Mouse (Mus musculus) liver, embryonic 16.5 days (tissue): ENCODE data around the gene Fam117b. TPM values are rescaled to one million over a fixed set of nuclear protein-coding genes. Genes with fewer than 3 reads are reported as not detected.

Experiments used
- ATAC-seq: fragments of 200-750 bp; cut with Nextera tagmentation; 2 replicates; pipeline ENCODE4 v1.8.0; 2017; ENCODE audit warnings: low read depth, mild to moderate bottlenecking, moderate number of reproducible peaks, moderate library complexity
- H3K27ac ChIP-seq: fragments of 300-500 bp; sonication (generic); 2 replicates; pipeline ENCODE4 v1.5.1; 2014; ENCODE audit warnings: mild to moderate bottlenecking, low read length
- H3K27me3 ChIP-seq: fragments of 300-500 bp; sonication (generic); 2 replicates; pipeline ENCODE4 v1.6.1; 2014; ENCODE audit warnings: low read depth, low read length, mixed read lengths; ENCODE audit not compliant: control insufficient read depth, insufficient read depth
- H3K36me3 ChIP-seq: fragments of 300-500 bp; sonication (generic); 2 replicates; pipeline ENCODE4 v1.6.1; 2014; ENCODE audit warnings: mild to moderate bottlenecking; ENCODE audit not compliant: control insufficient read depth, insufficient read depth
- H3K4me1 ChIP-seq: fragments of 300-500 bp; sonication (generic); 2 replicates; pipeline ENCODE4 v1.6.1; 2014; ENCODE audit warnings: low read depth, low read length, mixed read lengths; ENCODE audit not compliant: control insufficient read depth
- H3K4me2 ChIP-seq: fragments of 300-500 bp; sonication (generic); 2 replicates; pipeline ENCODE4 v1.6.1; 2014; ENCODE audit warnings: low read depth, low read length, mixed read lengths
- H3K4me3 ChIP-seq: fragments of 300-500 bp; sonication (generic); 2 replicates; pipeline ENCODE4 v1.5.1; 2014; ENCODE audit warnings: low read depth, mild to moderate bottlenecking, low read length
- H3K9ac ChIP-seq: fragments of 300-500 bp; sonication (generic); 2 replicates; pipeline ENCODE4 v1.6.1; 2014; ENCODE audit warnings: low read depth, low read length
- H3K9me3 ChIP-seq: fragments of 300-500 bp; sonication (generic); replicated peaks from 2 replicates; pipeline ENCODE4 v1.6.1; 2016; ENCODE audit warnings: low read length; ENCODE audit not compliant: control insufficient read depth
- WGBS: fragments of 180-500 bp; shearing (Covaris S2); extraction: QIAGEN DNeasy Blood & Tissue Kit; methylation state at CpG from one replicate; pipeline ENCODE4 v1.1.7; 2014; ENCODE audit not compliant: insufficient replicate concordance; 5-methylcytosine and 5-hydroxymethylcytosine counted together
- polyA plus RNA-seq: library from polyadenylated mRNA; unstranded; fragments of >200 nt; fragmentation: Nextera tagmentation; extraction: Ambion mirVana; gene quantifications from 2 replicates; pipeline ENCODE4 v1.2.1, GENCODE M21; 2015

Gene Fam117b
- polyA plus RNA-seq, 1 experiment from 2014 or later = 1.1 TPM

DNA sequence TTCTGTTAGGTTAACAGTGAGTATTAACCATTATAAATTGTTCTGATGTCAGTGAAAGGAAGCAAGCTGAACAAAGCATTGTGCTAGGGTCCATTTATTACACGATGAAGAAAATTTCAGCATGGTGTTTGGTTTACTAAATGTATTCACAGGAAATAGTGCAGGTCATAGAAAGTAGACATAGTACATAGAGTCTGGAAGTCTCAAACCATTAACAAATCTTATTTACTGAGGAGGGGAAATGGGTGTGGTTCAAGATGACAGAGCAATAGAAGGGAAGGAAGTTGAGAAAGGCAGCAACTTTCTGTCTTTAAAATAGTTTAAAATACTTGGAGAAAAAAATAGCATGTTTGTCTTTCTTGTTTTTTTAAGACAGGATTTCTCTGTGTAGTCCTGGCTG lies 10.4 kb downstream of the Fam117b start:
- Histone ChIP-seq H3K9ac (no peak overlapping the region), H3K4me3 (no peak overlapping the region), H3K9me3 (no peaks in the 10 kb centered on the region), H3K27ac (no peak overlapping the region), H3K4me1 (peaks cover 1% of the 10 kb centered on the region; the same call in 1 of the 2 replicates), H3K4me2 (no peak overlapping the region), H3K36me3 (no peaks in the 10 kb centered on the region), H3K27me3 (no peaks in the 10 kb centered on the region)
- ATAC-seq = no peak
- 26% methylated on average over 1 of the region's 1 CpGs for WGBS

DNA sequence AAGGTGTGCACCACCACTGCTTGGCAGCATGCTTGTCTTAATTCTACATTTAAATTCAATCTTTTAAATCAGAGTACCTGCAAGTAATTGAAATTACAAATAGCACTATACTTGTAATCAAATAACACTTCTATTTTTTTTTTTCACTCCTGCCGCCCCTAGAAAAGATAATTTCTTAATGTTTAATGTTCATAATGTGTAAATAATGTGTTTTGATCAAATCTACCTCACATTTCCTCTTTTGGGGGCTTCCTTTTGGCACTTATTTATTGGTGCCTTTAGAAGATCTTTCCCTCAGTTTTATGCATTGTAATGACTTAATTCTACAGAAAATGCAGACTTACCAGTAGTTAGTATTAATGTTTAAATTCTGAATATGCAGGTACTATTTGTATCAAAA lies 10.9 kb downstream of the Fam117b start:
- 56% methylated on average over 1 of the region's 1 CpGs for WGBS
- ATAC-seq = no peak
- Histone ChIP-seq H3K9ac (no peak overlapping the region), H3K4me2 (no peak overlapping the region), H3K36me3 (no peaks in the 10 kb centered on the region), H3K27me3 (no peaks in the 10 kb centered on the region), H3K9me3 (no peaks in the 10 kb centered on the region), H3K27ac (no peak overlapping the region), H3K4me1 (no peaks in the 10 kb centered on the region), H3K4me3 (no peak overlapping the region)

DNA sequence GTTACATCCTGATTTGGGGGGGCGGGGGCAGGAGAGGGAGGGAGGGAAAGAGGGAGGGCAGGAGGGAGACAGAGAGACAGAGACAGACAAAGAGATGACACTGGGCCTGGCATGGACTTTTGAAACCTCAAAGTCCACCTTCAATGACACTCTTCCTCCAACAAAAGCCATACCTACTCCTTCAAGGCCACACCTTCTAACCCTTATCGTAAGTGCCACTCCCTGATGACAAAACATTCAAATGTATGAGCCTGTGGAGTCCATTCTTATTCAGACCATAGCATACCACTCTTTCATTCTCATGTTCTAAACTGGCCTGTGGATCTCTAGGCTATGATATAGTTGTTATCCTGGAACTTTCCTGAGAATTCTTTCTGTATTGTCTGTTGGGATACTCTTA lies 11.6 kb downstream of the Fam117b start:
- no peak overlapping the region for H3K27ac ChIP-seq
- H3K27me3 ChIP-seq = no peaks in the 10 kb centered on the region
- no peak overlapping the region for H3K9ac ChIP-seq
- no peak for ATAC-seq
- no peaks in the 10 kb centered on the region for H3K4me1 ChIP-seq
- H3K4me2 ChIP-seq = no peak overlapping the region
- H3K4me3 ChIP-seq = no peak overlapping the region
- H3K9me3 ChIP-seq = no peaks in the 10 kb centered on the region
- 77% methylated on average over 2 of the region's 2 CpGs for WGBS
- no peaks in the 10 kb centered on the region for H3K36me3 ChIP-seq

DNA sequence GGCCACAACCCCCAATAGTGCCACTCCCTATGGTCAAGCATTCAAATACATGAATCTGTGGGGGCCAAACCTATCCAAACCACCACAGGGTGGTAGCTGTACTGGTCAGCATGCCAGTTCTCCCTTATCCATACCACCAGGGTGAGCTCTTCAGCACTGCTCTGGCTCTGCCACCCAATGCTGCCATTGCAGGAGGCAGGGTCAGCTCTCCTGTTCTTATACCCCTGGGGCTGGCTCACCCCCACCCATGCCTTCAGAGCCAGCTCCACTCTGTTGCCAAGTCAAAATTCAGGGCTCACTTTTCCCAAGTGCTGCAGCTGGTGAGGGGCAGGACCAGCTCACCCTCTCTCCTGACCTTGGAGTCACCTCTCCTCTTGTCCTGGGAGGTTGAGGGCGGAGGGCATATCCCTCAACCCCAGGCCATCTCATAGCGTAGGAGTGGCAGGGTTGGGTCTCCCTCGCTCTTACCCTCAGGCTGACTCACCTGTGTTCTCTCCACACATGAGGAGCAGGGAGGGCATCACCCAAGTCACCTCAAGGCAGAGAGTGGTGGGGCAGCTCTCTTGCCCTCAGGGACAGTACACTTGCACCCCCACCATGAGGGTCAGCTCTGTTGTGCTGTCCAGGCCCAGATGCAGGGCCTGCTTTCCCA lies 13.3 kb downstream of the Fam117b start:
- Histone ChIP-seq H3K4me2 (no peak overlapping the region), H3K9me3 (no peaks in the 10 kb centered on the region), H3K4me3 (no peak overlapping the region), H3K27ac (no peak overlapping the region), H3K9ac (no peak overlapping the region), H3K4me1 (no peaks in the 10 kb centered on the region), H3K36me3 (no peaks in the 10 kb centered on the region), H3K27me3 (no peaks in the 10 kb centered on the region)
- ATAC-seq = no peak
- 76% methylated on average over 3 of the region's 3 CpGs for WGBS

DNA sequence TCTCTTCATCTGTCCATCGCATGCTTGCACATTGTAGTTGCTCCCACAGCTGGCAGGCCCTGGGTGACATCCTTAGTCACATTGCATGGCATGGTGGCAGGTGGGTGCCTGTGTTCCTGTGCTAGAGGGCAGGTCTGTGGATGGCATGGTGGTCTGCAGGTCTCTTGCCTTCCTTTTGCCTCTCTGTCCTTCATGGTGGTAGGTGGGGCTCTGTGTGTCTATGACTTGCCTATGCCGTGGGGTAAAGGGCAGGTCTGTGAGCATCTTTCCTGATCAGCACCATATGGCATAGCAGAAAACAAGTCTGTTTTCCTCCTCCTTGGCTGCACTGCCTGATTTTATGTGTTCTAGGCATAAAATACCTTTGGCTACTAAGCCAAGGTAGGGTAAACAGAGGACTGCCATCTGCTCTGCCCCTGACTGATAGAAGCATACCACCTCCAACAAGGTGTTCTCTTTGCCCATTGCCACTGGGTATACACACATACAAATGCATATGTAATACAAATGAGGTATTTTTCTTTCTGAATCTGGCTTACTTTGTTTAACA lies 14.4 kb downstream of the Fam117b start:
- Histone ChIP-seq H3K9me3 (no peaks in the 10 kb centered on the region), H3K27me3 (no peaks in the 10 kb centered on the region), H3K36me3 (no peaks in the 10 kb centered on the region), H3K4me1 (no peaks in the 10 kb centered on the region), H3K27ac (no peak overlapping the region), H3K4me2 (no peak overlapping the region), H3K4me3 (no peak overlapping the region), H3K9ac (no peak overlapping the region)
- WGBS = 78% methylated on average over 2 of the region's 2 CpGs
- ATAC-seq = no peak

DNA sequence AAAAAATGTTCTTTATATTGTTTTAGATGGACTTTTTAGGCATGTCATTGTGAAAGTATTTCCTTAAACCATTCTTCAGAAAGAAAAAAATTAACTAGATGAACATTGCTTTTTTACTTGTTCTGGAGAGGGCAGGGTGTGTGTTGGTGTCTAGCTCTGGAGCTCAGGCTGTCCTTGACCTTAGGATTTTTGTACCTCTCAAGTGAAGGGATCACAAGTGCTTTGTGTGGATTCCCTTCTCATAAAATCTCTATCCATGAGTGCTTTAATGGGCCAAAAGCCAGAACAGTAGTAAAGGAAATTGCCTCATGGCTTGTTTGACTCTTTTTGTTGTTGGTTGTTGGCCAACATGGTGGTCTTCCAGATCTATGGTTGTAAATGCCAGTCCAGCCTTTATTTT lies 18.1 kb downstream of the Fam117b start:
- Histone ChIP-seq H3K9ac (no peak overlapping the region), H3K9me3 (no peaks in the 10 kb centered on the region), H3K4me2 (no peak overlapping the region), H3K36me3 (no peaks in the 10 kb centered on the region), H3K27me3 (no peaks in the 10 kb centered on the region), H3K27ac (no peak overlapping the region), H3K4me3 (no peak overlapping the region), H3K4me1 (no peaks in the 10 kb centered on the region)
- no peak for ATAC-seq

DNA sequence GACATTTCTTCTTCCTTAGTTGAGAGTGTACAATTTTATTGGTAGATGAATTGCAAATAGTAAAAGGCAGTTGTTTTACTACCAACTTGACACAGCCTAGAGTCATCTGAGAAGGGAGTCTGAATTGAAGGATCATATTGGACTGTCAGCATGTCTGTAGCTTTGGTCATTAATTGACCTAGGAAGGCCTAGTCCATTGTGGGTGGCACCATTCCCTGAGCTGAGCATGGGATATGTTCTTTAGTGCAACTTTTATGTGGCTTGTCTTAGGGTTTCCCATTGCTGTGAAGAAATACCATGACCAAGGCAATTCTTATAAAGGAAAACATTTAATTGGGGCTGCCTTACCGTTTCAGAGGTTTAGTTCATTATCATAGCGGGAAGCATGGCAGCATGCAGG lies 20.2 kb downstream of the Fam117b start:
- Histone ChIP-seq H3K27me3 (no peaks in the 10 kb centered on the region), H3K4me1 (no peaks in the 10 kb centered on the region), H3K27ac (no peak overlapping the region), H3K9ac (no peak overlapping the region), H3K4me2 (no peak overlapping the region), H3K36me3 (no peaks in the 10 kb centered on the region), H3K9me3 (no peaks in the 10 kb centered on the region), H3K4me3 (no peak overlapping the region)
- WGBS = 86% methylated on average over 2 of the region's 2 CpGs
- no peak for ATAC-seq

DNA sequence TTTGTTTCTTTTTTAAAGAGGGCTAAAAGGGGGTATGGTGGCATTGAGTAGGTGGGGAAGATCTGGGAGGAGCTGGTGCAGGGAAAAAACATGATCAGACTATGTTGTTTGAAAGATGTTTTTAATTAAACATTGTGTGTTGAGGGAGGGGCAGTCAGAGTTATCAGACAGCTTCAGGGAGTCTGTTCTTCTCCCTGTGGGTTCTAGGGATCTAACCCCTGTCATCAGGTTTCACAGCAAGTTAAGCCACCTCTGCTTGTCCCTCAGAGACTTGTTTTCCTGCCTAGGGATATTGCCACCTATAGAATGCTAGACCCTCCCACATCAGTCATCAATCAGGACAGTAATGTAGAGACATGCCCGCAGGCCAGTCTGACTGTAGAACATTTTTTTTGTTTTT lies 28.3 kb downstream of the Fam117b start:
- no peaks in the 10 kb centered on the region for H3K9me3 ChIP-seq
- no peak for ATAC-seq
- WGBS = 69% methylated on average over 1 of the region's 1 CpGs
- no peaks in the 10 kb centered on the region for H3K36me3 ChIP-seq
- no peak overlapping the region for H3K4me3 ChIP-seq
- no peak overlapping the region for H3K27ac ChIP-seq
- H3K4me2 ChIP-seq = no peak overlapping the region
- no peaks in the 10 kb centered on the region for H3K27me3 ChIP-seq
- no peak overlapping the region for H3K9ac ChIP-seq
- peaks cover 7% of the 10 kb centered on the region for H3K4me1 ChIP-seq

DNA sequence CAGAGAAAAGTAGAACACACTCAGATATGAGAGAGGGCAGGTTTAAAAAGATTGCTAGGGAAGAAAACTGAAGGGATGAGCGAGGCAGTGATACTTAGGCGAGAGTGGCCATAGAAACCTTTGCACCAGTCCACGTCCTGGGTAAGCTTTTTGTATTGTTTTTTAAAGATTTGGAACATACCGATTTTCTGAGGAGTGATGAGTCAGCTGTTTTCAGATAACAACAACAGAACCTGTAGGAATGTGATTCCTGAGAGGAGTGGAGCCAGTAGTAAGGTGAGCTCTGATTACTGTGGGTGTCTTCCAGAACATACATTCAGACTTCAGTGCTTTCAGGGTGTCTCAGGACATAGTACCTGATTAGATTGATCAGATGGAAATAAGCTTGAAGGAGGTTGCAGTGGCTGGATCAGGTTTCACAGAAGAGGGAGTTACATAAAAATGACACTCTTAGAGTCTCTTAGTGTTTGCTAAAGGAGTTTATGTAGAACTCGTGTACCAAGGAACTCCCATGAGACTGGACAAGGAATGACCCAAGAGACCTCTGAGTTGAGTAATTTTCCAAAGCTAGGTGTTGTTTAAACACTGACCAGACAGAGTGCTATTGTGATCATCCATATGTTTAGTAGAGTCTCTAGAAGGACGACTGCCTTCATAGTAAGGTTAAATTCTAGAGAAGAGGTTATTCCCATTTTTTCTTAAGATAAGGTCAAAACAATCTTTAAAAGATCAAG lies 29.4 kb downstream of the Fam117b start:
- Histone ChIP-seq H3K4me1 (peaks cover 7% of the 10 kb centered on the region), H3K36me3 (no peaks in the 10 kb centered on the region), H3K4me2 (no peak overlapping the region), H3K27ac (no peak overlapping the region), H3K9me3 (no peaks in the 10 kb centered on the region), H3K27me3 (no peaks in the 10 kb centered on the region), H3K9ac (no peak overlapping the region), H3K4me3 (no peak overlapping the region)
- no peak for ATAC-seq
- WGBS = 61% methylated on average over 6 of the region's 6 CpGs
